Comparison of ENCODE assay signal across 17 mouse cellular contexts in genomic region chr17:77471921-77472320, GRCm38 (mm10).
DNase-seq lines count a peak whose midpoint lies in the region; TF ChIP-seq lines count a peak whose summit lies in the region.
"Had no signal": no experiment of that assay in that cellular context is flagged by ENCODE, and none has a peak within 500 bp of the region (broad histone marks: within the 10 kb centered on the region; RNA-seq: fewer than 3 reads in every experiment).

No protein-coding gene starts in this region.

- peaks cover 0 to 4% of the 10 kb centered on the region in 2 experiments; a peak in 2 of 4 replicates for H3K4me1 ChIP-seq in MEL (ENCODE audit: control insufficient read depth in 1 of 2, insufficient read depth in 2 of 2, low read length in 2 of 2)
- no peaks in the 10 kb centered on the region for H3K4me1 ChIP-seq in embryonic facial prominence, embryonic 10.5 days

- H3K4me3 ChIP-seq in MEL (ENCODE audit: control insufficient read depth in 1 of 2, insufficient read depth in 1 of 2, low read depth in 2 of 2, low read length in 2 of 2) = no peak overlapping the region
- no peak overlapping the region for H3K4me3 ChIP-seq in embryonic facial prominence, embryonic 10.5 days

- no peak for TF ChIP-seq POLR2A in MEL (IDR thresholded peaks at IDR 0.05; ENCODE audit: control insufficient read depth in 1 of 2, insufficient read depth in 1 of 2, low read depth in 1 of 2, low read length in 2 of 2, poor library complexity in 1 of 2)

- TF ChIP-seq RAD21 in MEL (IDR thresholded peaks at IDR 0.05; ENCODE audit: low read depth, low read length) = no peak

- no peak for TF ChIP-seq CTCF in MEL (IDR thresholded peaks at IDR 0.05 in 2 of 3, conservative IDR thresholded peaks at IDR 0.05 in 1 of 3; ENCODE audit: control insufficient read depth in 1 of 3, insufficient read depth in 1 of 3, low read depth in 2 of 3, low read length in 3 of 3, poor library complexity in 1 of 3, severe bottlenecking in 1 of 3)

- WGBS in embryonic facial prominence, embryonic 10.5 days = 79% methylated on average over 3 of the region's 3 CpGs

- no peaks in the 10 kb centered on the region for H3K79me2 ChIP-seq in MEL (ENCODE audit: control insufficient read depth, insufficient read depth, low read length, poor library complexity)

- no peaks in the 10 kb centered on the region for H3K27me3 ChIP-seq in MEL (ENCODE audit: control insufficient read depth in 1 of 2, insufficient read depth in 2 of 2, low read length in 2 of 2)
- no peaks in the 10 kb centered on the region for H3K27me3 ChIP-seq in embryonic facial prominence, embryonic 10.5 days (replicated peaks; ENCODE audit: low read depth, poor library complexity, severe bottlenecking)
- H3K27me3 ChIP-seq: CH12.LX, Patski had no signal

- H3K9me3 ChIP-seq in MEL (replicated peaks; ENCODE audit: insufficient read depth, low read length) = no peaks in the 10 kb centered on the region
- no peaks in the 10 kb centered on the region for H3K9me3 ChIP-seq in embryonic facial prominence, embryonic 10.5 days
- H3K9me3 ChIP-seq: G1E had no signal

- TF ChIP-seq EP300 in MEL (IDR thresholded peaks at IDR 0.05; ENCODE audit: low read depth in 1 of 2, low read length in 2 of 2) = peak; percentile 49 to 65; a peak in 3 of 4 replicates

- H3K27ac ChIP-seq in MEL (ENCODE audit: control insufficient read depth, low read depth, low read length) = no peak overlapping the region
- no peak overlapping the region for H3K27ac ChIP-seq in embryonic facial prominence, embryonic 10.5 days (replicated peaks)

- peak; percentile 21 for DNase-seq in MEL (ENCODE audit: low read depth, low spot score)
- no peak for DNase-seq in embryonic facial prominence, embryonic 10.5 days (ENCODE audit: low spot score)
- DNase-seq: adrenal gland, adult 2 months; adrenal gland, adult 8-10 months; adrenal gland, postnatal 10 days; adrenal gland, postnatal 14 days; adrenal gland, postnatal 25 days; adrenal gland, postnatal 36 days; B cell, adult 2 months; cerebellum, adult 11 months; cerebellum, adult 11-12 months; cerebellum, adult 18-20 months; cerebellum, adult 2 months; cerebellum, adult 8-10 months had no signal

- no peak overlapping the region for H3K9ac ChIP-seq in MEL (ENCODE audit: control insufficient read depth, low read depth, low read length, poor library complexity, severe bottlenecking)

- peaks cover 0 to 2% of the 10 kb centered on the region in 2 experiments; a peak in 2 of 4 replicates for H3K36me3 ChIP-seq in MEL (ENCODE audit: control insufficient read depth in 1 of 2, insufficient read depth in 2 of 2, low read length in 2 of 2)
- no peaks in the 10 kb centered on the region for H3K36me3 ChIP-seq in embryonic facial prominence, embryonic 10.5 days (replicated peaks)
- H3K36me3 ChIP-seq: G1E had no signal

TF ChIP-seq in MEL, 35 proteins besides CTCF, POLR2A, EP300 and RAD21:
- TF ChIP-seq SIN3A (IDR thresholded peaks at IDR 0.05; ENCODE audit: low read length) = no peak
- no peak for TF ChIP-seq GABPA (IDR thresholded peaks at IDR 0.05; ENCODE audit: low read depth, low read length)
- TF ChIP-seq USF1 (IDR thresholded peaks at IDR 0.05; ENCODE audit: low read depth, low read length) = no peak
- no peak for TF ChIP-seq ZKSCAN1 (IDR thresholded peaks at IDR 0.05; ENCODE audit: low read depth, low read length)
- TF ChIP-seq MXI1 (IDR thresholded peaks at IDR 0.05; ENCODE audit: low read depth, low read length) = no peak
- TF ChIP-seq CHD1 (IDR thresholded peaks at IDR 0.05; ENCODE audit: low read depth, low read length) = no peak
- TF ChIP-seq MYC (IDR thresholded peaks at IDR 0.05; ENCODE audit: low read depth, low read length) = no peak
- TF ChIP-seq UBTF (IDR thresholded peaks at IDR 0.05; ENCODE audit: borderline replicate concordance, insufficient read depth, low read depth, low read length) = no peak
- no peak for TF ChIP-seq BHLHE40 (IDR thresholded peaks at IDR 0.05; ENCODE audit: borderline replicate concordance, low read depth, low read length)
- no peak for TF ChIP-seq ZMIZ1 (IDR thresholded peaks at IDR 0.05; ENCODE audit: low read depth, low read length)
- no peak for TF ChIP-seq ZC3H11A (IDR thresholded peaks at IDR 0.05; ENCODE audit: low read depth, low read length)
- peak; percentile 94 for TF ChIP-seq JUND (IDR thresholded peaks at IDR 0.05; ENCODE audit: low read depth, low read length)
- TF ChIP-seq MAZ (IDR thresholded peaks at IDR 0.05; ENCODE audit: low read depth, low read length) = no peak
- no peak for TF ChIP-seq USF2 (IDR thresholded peaks at IDR 0.05; ENCODE audit: borderline replicate concordance in 1 of 2, insufficient read depth in 1 of 2, low read depth in 1 of 2, low read length in 2 of 2)
- TF ChIP-seq KAT2A (conservative IDR thresholded peaks at IDR 0.05; ENCODE audit: low read depth, low read length) = no peak
- TF ChIP-seq ETS1 (IDR thresholded peaks at IDR 0.05; ENCODE audit: low read depth, low read length) = 0 out of 2 replicates have a peak, but pooled peaks have one; percentile 33
- no peak for TF ChIP-seq E2F4 (IDR thresholded peaks at IDR 0.05; ENCODE audit: borderline replicate concordance, low read depth, low read length)
- TF ChIP-seq MEF2A (IDR thresholded peaks at IDR 0.05; ENCODE audit: extremely low read depth, insufficient replicate concordance, low read depth, low read length, poor library complexity, severe bottlenecking) = no peak
- TF ChIP-seq RCOR1 (IDR thresholded peaks at IDR 0.05; ENCODE audit: low read depth, low read length) = no peak
- no peak for TF ChIP-seq NRF1 (IDR thresholded peaks at IDR 0.05; ENCODE audit: insufficient read depth, low read depth, low read length, poor library complexity, severe bottlenecking)
- TF ChIP-seq POLR2AphosphoS5 (IDR thresholded peaks at IDR 0.05; ENCODE audit: borderline replicate concordance, low read depth, low read length) = no peak
- peak; percentile 55; the same call in 1 of the 2 replicates for TF ChIP-seq TCF12 (IDR thresholded peaks at IDR 0.05; ENCODE audit: low read depth, low read length)
- no peak for TF ChIP-seq HCFC1 (IDR thresholded peaks at IDR 0.05; ENCODE audit: low read depth, low read length)
